Comparison of ENCODE assay signal across 13 mouse cellular contexts in genomic region chr11:94424380-94424779, GRCm38 (mm10). TPM values are rescaled to one million over a fixed set of nuclear protein-coding genes. Genes with fewer than 3 reads are reported as not detected.
DNase-seq lines count a peak whose midpoint lies in the region; ATAC-seq lines count a peak whose summit lies in the region.
"Had no signal": no experiment of that assay in that cellular context is flagged by ENCODE, and none has a peak within 500 bp of the region (broad histone marks: within the 10 kb centered on the region; RNA-seq: fewer than 3 reads in every experiment).

No protein-coding gene starts in this region.

- H3K9me3 ChIP-seq in forebrain, embryonic 12.5 days: no peaks in the 10 kb centered on the region
- H3K9me3 ChIP-seq in forebrain, embryonic 16.5 days (ENCODE audit: control insufficient read depth, low read length): no peaks in the 10 kb centered on the region
- H3K9me3 ChIP-seq in midbrain, embryonic 10.5 days (replicated peaks): no peaks in the 10 kb centered on the region
- no peaks in the 10 kb centered on the region for H3K9me3 ChIP-seq in midbrain, embryonic 15.5 days
- H3K9me3 ChIP-seq: lung, embryonic 15.5 days had no signal

- H3K4me1 ChIP-seq in forebrain, embryonic 12.5 days: peaks cover 53% of the 10 kb centered on the region
- H3K4me1 ChIP-seq in forebrain, embryonic 16.5 days (replicated peaks; ENCODE audit: control insufficient read depth, insufficient read depth, low read length): peaks cover 35% of the 10 kb centered on the region
- H3K4me1 ChIP-seq in midbrain, embryonic 10.5 days: peaks cover 57% of the 10 kb centered on the region
- H3K4me1 ChIP-seq in midbrain, embryonic 15.5 days: peaks cover 41% of the 10 kb centered on the region

- WGBS in forebrain, embryonic 12.5 days: 58% methylated on average over 15 of the region's 15 CpGs
- WGBS in forebrain, embryonic 16.5 days: 61% methylated on average over 15 of the region's 15 CpGs
- WGBS in midbrain, embryonic 10.5 days: 62% methylated on average over 15 of the region's 15 CpGs
- 67% methylated on average over 15 of the region's 15 CpGs for WGBS in midbrain, embryonic 15.5 days

- H3K27me3 ChIP-seq in forebrain, embryonic 12.5 days: peaks cover 3% of the 10 kb centered on the region; the same call in 1 of the 2 replicates
- no peaks in the 10 kb centered on the region for H3K27me3 ChIP-seq in forebrain, embryonic 16.5 days (replicated peaks; ENCODE audit: control insufficient read depth, insufficient read depth, low read length)
- H3K27me3 ChIP-seq in midbrain, embryonic 10.5 days (ENCODE audit: low read depth, poor library complexity, severe bottlenecking): no peaks in the 10 kb centered on the region; the same call in none of the 2 replicates
- H3K27me3 ChIP-seq in midbrain, embryonic 15.5 days (replicated peaks): no peaks in the 10 kb centered on the region
- H3K27me3 ChIP-seq: lung, embryonic 15.5 days had no signal

- no peak overlapping the region for H3K4me3 ChIP-seq in forebrain, embryonic 12.5 days (replicated peaks)
- H3K4me3 ChIP-seq in forebrain, embryonic 16.5 days (replicated peaks; ENCODE audit: low read length): no peak overlapping the region
- H3K4me3 ChIP-seq in midbrain, embryonic 10.5 days: no peak overlapping the region
- H3K4me3 ChIP-seq in midbrain, embryonic 15.5 days: no peak overlapping the region
- H3K4me3 ChIP-seq: erythroblast, embryonic 14.5 days; lung, embryonic 15.5 days had no signal

- no peak overlapping the region for H3K4me2 ChIP-seq in forebrain, embryonic 12.5 days
- no peak overlapping the region for H3K4me2 ChIP-seq in forebrain, embryonic 16.5 days (ENCODE audit: low read length)
- H3K4me2 ChIP-seq in midbrain, embryonic 15.5 days: no peak overlapping the region
- H3K4me2 ChIP-seq: lung, embryonic 15.5 days had no signal

- no peak for DNase-seq in midbrain, embryonic 10.5 days (ENCODE audit: low spot score)
- peak; percentile 78 for DNase-seq in brain, adult 2 months (ENCODE audit: low read depth, low spot score)
- DNase-seq in left cerebral cortex, postnatal 36 days (ENCODE audit: low spot score in 2 of 2): peak; percentile 52 to 61
- DNase-seq in cerebellum, postnatal 4 days (ENCODE audit: low spot score in 2 of 2): no peak
- DNase-seq in spleen, postnatal 4 days (ENCODE audit: low spot score in 2 of 2): no peak
- DNase-seq: kidney, postnatal 10 days had no signal

- intact Hi-C loops in left cerebral cortex, postnatal 36 days (cut with DNase I): loop anchor here (5.0 kb wide), 2 partner anchors 48 to 123 kb away; partner anchors contain the start of genes Cacna1g and Rsad1

- peaks cover 7% of the 10 kb centered on the region for H3K36me3 ChIP-seq in forebrain, embryonic 12.5 days (replicated peaks)
- no peaks in the 10 kb centered on the region for H3K36me3 ChIP-seq in forebrain, embryonic 16.5 days (ENCODE audit: control insufficient read depth, insufficient read depth)
- H3K36me3 ChIP-seq in midbrain, embryonic 10.5 days: peaks cover 65% of the 10 kb centered on the region
- H3K36me3 ChIP-seq in midbrain, embryonic 15.5 days (replicated peaks): peaks cover 3% of the 10 kb centered on the region; the same call in 1 of the 2 replicates

- ATAC-seq in forebrain, embryonic 12.5 days (ENCODE audit: low FRiP score): no peak
- ATAC-seq in forebrain, embryonic 16.5 days: no peak
- ATAC-seq in midbrain, embryonic 15.5 days (replicated peaks): no peak

- 0 out of 2 replicates have a peak overlapping the region, but pooled peaks have one; percentile 12 for H3K9ac ChIP-seq in forebrain, embryonic 12.5 days
- H3K9ac ChIP-seq in forebrain, embryonic 16.5 days (replicated peaks; ENCODE audit: low read depth, low read length): no peak overlapping the region; the same call in 1 of the 2 replicates
- no peak overlapping the region for H3K9ac ChIP-seq in midbrain, embryonic 15.5 days
- H3K9ac ChIP-seq: lung, embryonic 15.5 days had no signal

- no peak overlapping the region for H3K27ac ChIP-seq in forebrain, embryonic 12.5 days
- H3K27ac ChIP-seq in forebrain, embryonic 16.5 days (ENCODE audit: low read length): no peak overlapping the region
- H3K27ac ChIP-seq in midbrain, embryonic 10.5 days (replicated peaks): peak overlapping the region; percentile 53; the same call in 1 of the 2 replicates
- no peak overlapping the region for H3K27ac ChIP-seq in midbrain, embryonic 15.5 days
- H3K27ac ChIP-seq: lung, embryonic 15.5 days had no signal

RNA-seq across cellular contexts. Expression of gene Abcc3, which starts 31.6 kb away (rescaled TPM):
- polyA plus RNA-seq in forebrain, embryonic 12.5 days (2016; fragmentation: Nextera tagmentation; extraction: Ambion mirVana): 0.41 and 0.49 TPM in 2 replicates
- polyA plus RNA-seq in forebrain, embryonic 16.5 days (2015; fragmentation: Nextera tagmentation; extraction: Ambion mirVana): 0.18 and 0.55 TPM in 2 replicates
- polyA plus RNA-seq in midbrain, embryonic 10.5 days (2016; fragmentation: Nextera tagmentation; extraction: Ambion mirVana): 0.37 and 0.42 TPM in 2 replicates
- polyA plus RNA-seq in midbrain, embryonic 15.5 days (2015; fragmentation: Nextera tagmentation; extraction: Ambion mirVana): 0.70 and 1.3 TPM in 2 replicates
- total RNA-seq in left cerebral cortex, postnatal 36 days (2021): 1 to 10 TPM; 2.0 to 3.0 TPM

RNA-seq across cellular contexts. Expression of gene Cacna1g, which starts 49.6 kb away (rescaled TPM):
- 9.6 and 12.1 TPM in 2 replicates for polyA plus RNA-seq in forebrain, embryonic 12.5 days (2016; fragmentation: Nextera tagmentation; extraction: Ambion mirVana)
- 5.4 and 12.1 TPM in 2 replicates for polyA plus RNA-seq in forebrain, embryonic 16.5 days (2015; fragmentation: Nextera tagmentation; extraction: Ambion mirVana)
- 8.1 and 9.1 TPM in 2 replicates for polyA plus RNA-seq in midbrain, embryonic 10.5 days (2016; fragmentation: Nextera tagmentation; extraction: Ambion mirVana)
- 17.7 and 20.7 TPM in 2 replicates for polyA plus RNA-seq in midbrain, embryonic 15.5 days (2015; fragmentation: Nextera tagmentation; extraction: Ambion mirVana)
- total RNA-seq in left cerebral cortex, postnatal 36 days (2021): 100 to 1,000 TPM in 1 of 2 experiments, 10 to 100 TPM in 1; 70.9 to 105 TPM
- total RNA-seq: common myeloid progenitor, adult 5-6 weeks; monocyte, adult 5-6 weeks had no signal

Comparison
In these comparisons a context has a peak if more than half of its experiments do, and no peak if none do; other contexts are left out.
1. DNase-seq: peak in brain, adult 2 months (single experiment) and left cerebral cortex, postnatal 36 days (2 of 2); none in midbrain, embryonic 10.5 days (single experiment), cerebellum, postnatal 4 days (0 of 2) and spleen, postnatal 4 days (0 of 2).